Mouse (Mus musculus) right cerebral cortex, postnatal 4 days (tissue): ENCODE measurements around the gene Cwc22.

Experiments
- DNase-seq: peaks from one replicate; pipeline ENCODE4 v3.0.0-alpha.2; 2022

Gene Cwc22

GRCm38 (mm10) chr2:77894896-77895295 lies 51.3 kb downstream of the Cwc22 start:
- no peak for DNase-seq

GRCm38 (mm10) chr2:77893505-77893904 lies 52.7 kb downstream of the Cwc22 start:
- no peak for DNase-seq

DNA sequence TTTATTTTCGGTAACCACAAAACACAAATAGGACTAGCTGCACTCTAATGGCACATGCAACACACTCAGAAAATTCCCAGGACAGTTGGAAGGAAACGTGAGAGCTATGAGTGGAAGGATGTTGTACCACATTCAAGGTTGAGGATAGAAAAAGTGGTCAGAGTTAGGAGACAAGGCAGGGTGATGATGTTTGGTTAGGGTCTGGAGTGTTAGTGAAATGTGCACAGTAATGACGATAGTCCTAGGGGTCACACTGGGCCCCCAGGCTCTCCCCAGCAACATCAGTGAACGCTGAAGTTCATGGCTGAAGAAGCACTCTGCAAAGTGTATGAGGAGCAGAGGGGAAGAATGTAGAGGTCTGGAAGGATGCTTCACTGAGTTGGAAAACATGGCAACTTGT lies 53.6 kb downstream of the Cwc22 start:
- DNase-seq: no peak

GRCm38 (mm10) chr2:77890836-77891438 lies 55.2 kb downstream of the Cwc22 start:
- no peak for DNase-seq

GRCm38 (mm10) chr2:77889949-77890348 lies 56.2 kb downstream of the Cwc22 start:
- DNase-seq: no peak

DNA sequence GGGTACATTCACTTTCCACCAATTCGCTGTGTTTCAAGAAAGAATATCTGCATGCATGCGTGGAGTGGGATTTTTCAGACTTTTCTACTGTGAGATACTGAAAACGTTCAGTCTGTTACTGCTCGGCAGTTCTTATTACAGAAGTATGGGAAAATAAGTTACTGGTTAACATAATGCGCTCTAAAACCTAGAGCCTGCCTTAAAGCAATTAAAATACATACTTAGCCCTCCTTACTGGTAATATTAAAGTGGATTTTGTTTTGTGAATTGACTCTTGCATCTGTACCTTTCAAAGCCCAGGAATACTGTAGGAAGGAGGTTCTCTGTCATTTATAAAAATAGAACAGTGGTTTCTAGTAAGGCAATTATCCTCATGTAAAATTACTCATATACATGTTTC lies 56.8 kb downstream of the Cwc22 start:
- no peak for DNase-seq

GRCm38 (mm10) chr2:77888826-77889225 lies 57.3 kb downstream of the Cwc22 start:
- DNase-seq: no peak

DNA sequence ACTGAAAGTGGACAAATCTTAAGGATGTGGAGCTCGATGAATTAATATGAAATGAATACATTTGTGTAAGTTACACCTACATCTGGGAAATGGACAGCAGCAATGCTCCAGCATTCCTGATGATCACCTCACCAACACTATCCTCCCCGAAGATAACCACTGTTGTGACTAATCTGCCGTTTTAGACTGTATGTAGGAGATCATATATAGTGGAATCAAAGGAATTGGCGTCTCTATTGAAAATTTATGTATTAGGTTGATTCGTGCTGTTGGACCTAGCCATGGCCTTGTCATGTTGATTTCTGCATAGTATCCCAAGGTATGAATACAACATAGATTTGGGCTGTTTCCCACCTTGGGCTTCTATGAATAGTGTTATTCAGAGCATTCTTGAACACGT lies 58.1 kb downstream of the Cwc22 start:
- no peak for DNase-seq

DNA sequence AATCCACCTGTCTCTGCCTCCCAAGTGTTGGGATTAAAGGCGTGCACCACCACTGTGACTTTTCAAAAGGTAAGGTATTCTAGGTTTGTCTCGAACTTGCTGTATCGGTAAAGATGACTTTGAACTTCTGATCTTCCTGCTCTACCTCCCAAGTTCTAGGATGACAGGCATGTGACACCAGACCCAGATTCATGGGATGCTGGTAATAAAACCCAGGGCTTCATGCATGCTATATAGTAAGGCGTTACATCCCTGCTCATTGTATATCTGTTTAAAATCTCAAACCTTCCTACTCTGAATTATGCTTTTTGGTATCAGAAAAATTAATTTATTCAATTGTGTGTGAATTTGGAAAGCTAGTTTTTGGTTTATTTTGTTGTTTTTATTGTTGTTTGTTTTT lies 59.0 kb downstream of the Cwc22 start:
- DNase-seq: no peak

- no peak for DNase-seq
Observed at GRCm38 (mm10) chr2:77885491-77886130, 60.6 kb downstream of the Cwc22 start.

GRCm38 (mm10) chr2:77885036-77885435 lies 61.1 kb downstream of the Cwc22 start:
- no peak for DNase-seq

- no peak for DNase-seq
Observed at GRCm38 (mm10) chr2:77884491-77884890, 61.7 kb downstream of the Cwc22 start.

DNA sequence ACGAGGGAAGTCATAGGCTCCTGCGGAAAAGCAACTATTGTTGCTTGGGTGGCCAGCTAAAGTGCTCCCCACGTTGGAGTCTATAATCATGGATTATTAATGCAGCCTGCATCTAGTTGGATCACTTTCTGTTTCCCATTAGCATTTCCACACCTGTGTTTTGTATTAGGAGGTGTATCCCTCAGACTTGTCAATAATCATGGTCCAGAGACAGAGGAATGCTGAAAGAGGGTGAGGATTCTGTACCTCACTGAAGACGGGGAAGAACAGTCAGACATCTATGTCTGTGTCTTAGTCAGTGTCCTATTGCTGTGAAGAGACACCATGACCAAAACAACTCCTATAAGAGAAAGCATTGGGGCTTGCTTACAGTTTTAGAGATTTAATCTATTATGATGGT lies 63.2 kb downstream of the Cwc22 start:
- DNase-seq: no peak

GRCm38 (mm10) chr2:77881301-77882199 lies 64.6 kb downstream of the Cwc22 start:
- DNase-seq: no peak

DNA sequence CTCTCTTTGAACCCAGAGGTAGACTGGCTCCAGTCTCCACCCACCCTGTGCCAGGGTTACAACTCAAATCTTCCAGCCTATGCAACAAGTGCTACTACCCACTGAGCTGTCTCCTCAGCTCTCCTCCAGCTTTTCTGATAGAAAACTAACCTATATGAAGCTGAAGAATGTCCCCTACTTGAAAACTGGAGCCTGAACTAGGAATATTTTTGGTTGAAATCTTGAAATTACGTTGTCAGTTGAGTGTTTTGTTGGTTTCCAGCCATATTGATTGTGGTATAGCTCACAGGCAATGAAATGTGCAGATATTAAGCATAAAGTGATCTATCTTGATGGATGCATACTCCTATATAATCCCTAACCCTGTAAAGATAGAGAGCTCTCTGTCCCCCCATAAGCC lies 65.8 kb downstream of the Cwc22 start:
- DNase-seq: no peak

GRCm38 (mm10) chr2:77879736-77880135 lies 66.4 kb downstream of the Cwc22 start:
- DNase-seq: no peak

DNA sequence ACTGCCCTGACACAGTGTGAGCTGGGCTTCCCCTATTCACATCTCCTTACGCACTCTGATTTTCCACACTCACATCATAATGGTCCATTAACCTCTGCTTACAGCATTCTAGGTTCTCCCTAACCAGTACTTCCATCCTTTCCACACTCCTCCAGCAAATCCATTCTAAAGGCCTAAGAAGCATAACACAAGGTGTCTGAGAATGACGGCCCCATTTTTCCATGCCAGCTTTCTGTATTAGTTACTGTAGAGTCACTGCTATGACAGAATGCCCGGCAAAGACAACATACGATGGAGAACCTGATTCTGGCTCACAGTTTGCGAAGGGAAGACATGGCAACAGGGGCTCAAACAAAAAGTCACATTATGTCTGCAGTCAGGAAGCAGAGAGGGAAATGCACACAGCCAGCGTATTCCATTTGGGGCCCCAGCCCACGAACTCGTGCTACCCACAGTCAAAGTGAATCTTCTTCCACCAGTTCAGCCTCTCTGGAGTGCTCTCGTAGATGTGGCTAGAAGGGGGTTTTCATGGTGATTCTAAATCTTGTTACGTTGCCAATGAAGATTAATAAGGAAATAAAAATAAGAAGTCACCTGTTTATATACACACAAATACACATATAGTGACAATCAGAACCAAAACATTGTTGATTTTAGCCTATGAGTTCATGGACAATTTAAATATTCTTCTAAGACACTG lies 68.9 kb downstream of the Cwc22 start:
- no peak for DNase-seq

- no peak for DNase-seq
Observed at GRCm38 (mm10) chr2:77876331-77876730, 69.8 kb downstream of the Cwc22 start.

DNA sequence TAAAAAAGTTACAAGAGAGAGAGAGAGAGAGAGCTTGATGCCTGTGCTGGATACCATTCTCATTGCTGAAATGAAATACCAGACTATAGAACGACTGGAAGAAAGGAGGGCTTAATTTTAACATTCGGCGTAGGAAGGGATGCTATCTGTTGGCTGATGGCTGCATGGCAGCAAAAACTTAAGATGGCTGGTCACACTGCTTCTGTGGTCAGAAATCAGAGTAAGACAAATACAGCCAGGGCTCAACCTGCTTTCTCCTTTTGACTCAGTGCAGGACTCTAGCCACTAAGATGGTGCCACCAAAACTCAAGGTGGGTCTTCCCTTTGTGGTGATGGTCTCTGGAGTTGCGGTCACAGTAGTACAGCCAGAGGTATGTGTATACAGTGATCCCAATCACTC lies 70.7 kb downstream of the Cwc22 start:
- DNase-seq: no peak

- DNase-seq: no peak
Observed at GRCm38 (mm10) chr2:77874678-77875077, 71.5 kb downstream of the Cwc22 start.

DNA sequence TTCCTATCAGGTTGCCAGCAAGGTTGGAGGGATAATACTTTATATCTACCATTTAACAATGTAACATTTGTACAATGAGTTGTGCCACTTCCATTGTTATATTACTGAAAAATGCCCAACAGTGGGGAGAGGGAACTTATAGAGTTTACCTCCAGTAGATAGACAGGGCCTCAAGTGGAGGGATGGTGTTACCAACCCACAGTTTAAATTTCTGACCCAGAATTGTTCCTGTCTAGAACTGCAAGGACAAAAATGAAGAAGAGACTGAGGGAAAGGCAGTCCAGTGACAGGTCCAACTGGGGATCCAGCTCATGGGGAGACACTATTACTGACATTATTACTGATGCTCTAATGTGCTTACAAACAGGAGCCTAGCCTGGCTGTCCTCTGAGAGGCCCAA lies 72.4 kb downstream of the Cwc22 start:
- no peak for DNase-seq

GRCm38 (mm10) chr2:77872676-77873075 lies 73.5 kb downstream of the Cwc22 start:
- DNase-seq: no peak

- no peak for DNase-seq
Observed at GRCm38 (mm10) chr2:77871146-77871545, 75.0 kb downstream of the Cwc22 start.
